Mouse (Mus musculus): Measurements from ENCODE around the gene Cntn3.

Cntn3 gene

DNA sequence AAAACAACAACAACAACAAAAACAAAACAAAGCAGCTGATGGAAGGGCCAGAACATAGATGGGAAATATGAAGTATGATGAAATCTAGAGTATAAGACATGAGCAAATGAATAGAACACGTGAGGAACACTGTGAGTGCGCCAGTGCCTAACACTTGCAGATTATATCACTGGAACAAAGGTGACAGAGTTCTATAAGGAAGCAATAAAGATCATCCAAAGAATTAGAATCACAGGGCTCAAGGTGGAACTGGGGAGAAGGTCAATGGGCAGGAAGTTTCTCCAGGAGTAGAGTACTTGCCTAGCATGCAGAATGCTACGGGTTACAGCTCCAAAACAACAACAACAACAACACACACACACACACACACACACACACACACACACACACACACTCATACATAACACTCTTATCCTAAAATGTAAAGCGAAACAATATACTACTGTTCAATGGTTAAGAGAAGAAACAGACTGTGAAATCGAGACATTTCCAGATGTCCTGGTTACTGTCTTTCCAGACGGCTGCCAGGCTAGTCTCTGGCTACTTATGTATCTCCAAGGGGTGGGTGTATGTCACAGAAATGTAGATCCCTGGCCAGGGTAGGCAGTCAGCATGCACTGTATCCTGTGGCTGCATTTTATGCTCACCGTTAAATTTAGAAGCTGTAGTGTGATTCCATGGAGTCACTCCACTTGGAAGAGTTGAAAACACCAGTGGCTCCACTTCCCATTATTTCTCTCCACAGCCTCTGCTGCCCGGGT is 94.4 kb downstream of the Cntn3 start:
- no peak for DNase-seq (ENCODE audit: low spot score)

DNA sequence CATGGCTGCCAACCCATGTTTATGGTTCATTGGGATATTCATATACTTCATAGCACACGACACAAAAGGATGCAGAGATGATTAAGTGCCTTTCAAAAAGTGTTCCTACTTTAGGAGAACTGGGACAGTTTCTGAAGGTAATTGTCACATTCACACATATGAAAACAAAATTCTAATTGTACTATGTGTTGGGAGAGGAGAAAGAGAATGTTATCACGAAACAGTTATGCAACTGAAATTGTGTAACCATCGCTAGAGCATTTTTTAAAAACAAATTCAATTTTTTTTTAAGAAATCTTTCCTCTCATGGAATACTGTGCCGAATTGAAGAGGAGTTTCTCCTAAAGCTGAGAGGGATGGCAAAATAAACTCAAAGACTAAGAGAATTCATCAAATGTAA is 134.5 kb downstream of the Cntn3 start:
- DNase-seq (ENCODE audit: low spot score), result no peak

DNA sequence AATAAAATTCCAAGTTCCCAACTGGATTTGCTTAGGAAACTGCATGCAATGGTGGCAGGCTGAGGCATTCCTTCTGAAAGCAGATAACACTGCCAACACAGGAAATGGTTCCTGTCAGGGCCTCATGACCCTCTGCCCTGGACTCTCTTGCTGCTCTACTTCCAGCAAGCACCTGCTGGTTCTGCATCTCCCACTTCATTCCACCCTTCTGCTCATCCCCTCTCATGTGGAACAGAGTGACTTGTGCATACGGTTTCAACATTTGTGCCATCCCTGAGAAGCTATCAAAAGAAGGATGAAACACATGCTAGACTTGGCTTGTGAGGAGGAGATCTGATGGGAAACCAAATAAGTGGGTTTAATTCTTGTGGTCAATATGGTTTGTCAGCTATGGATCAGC is 145.4 kb downstream of the Cntn3 start:
- no peak for DNase-seq (ENCODE audit: low spot score)

DNA sequence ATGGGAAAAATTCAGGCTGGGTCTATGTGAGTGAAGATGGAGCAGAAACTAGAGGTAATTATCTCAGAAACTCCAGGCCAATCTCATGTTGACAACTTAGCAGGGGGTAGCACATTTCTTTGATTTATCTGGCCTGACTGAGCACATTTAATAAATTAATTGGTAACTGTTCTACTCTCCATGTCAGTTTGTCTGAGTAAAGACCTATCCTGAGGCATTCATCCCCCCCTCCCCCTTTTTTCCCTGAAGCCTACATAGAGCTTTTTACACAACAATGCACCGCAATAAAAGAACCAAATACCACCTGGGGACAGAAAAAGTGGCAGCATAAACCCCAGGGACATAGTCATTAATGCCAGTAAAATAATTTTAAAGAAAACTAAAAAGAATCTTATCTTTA is 151.1 kb downstream of the Cntn3 start:
- peak; percentile 84 for DNase-seq (ENCODE audit: low spot score)

DNA sequence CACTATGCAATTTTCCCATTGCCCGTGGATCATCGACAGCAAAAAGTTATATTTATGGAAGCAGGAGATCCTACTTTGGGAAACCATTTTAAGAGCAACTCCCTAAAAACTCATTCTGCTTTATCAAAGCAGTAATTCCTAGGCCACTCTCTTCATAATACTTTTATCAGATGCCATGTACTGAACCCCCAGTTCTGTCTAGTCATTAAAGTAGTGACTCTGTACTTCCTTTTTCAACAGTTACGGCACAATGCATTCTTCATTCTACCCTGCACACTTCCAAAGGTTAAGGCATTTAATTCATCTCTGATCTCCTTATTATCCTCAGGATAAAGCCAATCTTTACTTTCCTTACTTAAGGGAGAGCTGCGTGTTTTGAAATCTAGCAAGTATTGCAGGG is 184.3 kb downstream of the Cntn3 start:
- no peak for DNase-seq (ENCODE audit: low spot score)

DNA sequence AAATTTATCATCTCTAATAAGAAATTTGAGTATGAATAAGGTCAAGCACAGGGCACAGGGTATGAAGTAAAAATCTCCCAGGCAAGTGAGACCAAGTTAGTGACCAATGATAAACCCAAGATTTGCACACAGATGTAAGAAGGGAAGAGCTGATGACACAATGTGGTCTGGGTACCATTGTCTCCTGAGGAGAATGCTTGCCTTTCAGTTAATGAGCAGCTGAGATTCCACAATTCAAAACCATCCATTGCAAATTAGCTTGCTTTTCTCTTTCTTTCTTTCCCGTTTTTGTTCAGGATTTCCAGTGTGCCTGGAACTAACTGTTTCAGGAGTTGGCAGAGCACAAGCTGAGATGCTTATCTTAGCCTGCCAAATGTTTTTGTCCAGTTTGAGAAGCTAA is 200.8 kb downstream of the Cntn3 start:
- no peak for DNase-seq (ENCODE audit: low spot score)

DNA sequence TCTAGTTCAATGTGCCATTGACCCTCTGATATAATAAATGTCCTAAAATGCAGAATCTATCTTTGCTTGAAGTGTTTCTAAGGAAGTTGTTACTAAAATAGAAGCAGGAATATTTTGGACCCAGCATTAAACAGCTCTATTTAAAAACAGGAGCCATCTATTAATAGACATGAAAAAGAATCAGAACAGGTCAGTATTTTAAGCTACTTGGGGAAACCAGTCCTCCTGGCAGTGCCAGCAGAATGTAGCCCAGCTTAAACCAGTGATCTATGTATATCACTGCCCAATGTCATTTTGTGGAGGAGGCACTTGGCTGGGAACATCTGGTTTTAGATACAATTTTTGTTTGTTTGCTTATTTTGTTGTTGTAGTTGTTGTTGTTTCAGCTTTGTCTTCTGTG is 209.0 kb downstream of the Cntn3 start:
- no peak for DNase-seq (ENCODE audit: low spot score)

DNA sequence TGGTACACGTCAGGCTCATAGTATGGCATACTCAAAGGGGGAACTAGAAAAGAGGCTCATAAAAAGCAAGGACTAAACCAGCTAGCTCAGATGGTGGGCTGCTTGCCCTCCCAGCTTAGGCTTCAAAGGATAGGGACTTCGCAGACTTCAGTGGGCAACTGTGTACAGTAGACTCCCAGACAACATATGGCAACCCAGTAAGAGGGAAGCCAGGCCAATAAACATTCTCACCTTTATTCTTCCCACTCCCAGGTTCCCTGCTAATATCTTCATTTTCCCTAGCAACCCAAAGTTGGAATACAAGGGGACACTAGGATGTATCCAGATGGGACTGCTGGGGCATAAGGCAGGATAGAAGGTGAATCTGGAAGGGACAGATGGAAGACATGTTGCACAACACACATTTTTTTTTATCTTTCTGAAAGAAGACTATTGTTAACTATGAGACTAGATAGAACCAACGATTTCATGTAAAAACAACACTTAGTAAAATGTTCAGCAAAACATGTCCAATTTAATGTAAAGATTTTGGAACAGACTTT is 209.5 kb downstream of the Cntn3 start:
- no peak for DNase-seq (ENCODE audit: low spot score)

DNA sequence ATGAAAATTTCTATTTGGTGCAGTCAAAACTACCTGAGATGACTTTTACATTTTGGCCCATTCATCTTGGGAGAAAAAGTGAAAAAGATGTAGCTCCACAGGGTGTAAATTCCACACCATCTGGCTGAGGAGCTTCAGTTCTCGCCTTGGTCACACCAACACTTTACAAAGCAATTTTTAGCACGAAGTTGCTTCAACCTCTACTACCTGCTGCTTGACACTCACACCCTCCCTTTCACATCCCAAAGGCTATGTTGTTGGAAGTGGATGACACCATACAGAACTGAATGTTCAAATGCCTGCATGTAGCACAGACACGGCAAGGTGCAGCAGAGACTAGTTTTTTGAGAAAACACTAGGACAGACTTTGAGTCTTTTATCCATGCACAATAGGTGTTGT is 240.8 kb downstream of the Cntn3 start:
- no peak for DNase-seq (ENCODE audit: low spot score)

DNA sequence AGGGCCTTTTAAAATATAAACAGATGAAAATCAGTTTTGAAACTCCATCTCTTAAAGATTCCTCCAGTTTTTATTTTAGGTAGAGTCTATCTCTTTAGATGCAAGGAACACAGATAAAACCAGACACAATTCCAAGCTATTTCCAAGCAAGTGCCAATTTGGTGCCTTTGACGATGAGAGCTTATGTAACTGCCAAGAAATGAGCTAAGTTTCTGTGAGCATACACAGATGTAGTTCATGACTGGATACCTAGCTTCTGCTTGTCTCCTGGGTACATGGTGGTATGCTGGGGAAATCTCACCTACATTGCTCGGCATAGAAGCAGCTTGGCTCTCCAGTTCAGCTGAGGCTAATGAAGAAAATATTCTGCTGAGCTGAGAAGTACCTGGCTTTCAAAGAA is 246.2 kb downstream of the Cntn3 start:
- no peak for DNase-seq (ENCODE audit: low spot score)

DNA sequence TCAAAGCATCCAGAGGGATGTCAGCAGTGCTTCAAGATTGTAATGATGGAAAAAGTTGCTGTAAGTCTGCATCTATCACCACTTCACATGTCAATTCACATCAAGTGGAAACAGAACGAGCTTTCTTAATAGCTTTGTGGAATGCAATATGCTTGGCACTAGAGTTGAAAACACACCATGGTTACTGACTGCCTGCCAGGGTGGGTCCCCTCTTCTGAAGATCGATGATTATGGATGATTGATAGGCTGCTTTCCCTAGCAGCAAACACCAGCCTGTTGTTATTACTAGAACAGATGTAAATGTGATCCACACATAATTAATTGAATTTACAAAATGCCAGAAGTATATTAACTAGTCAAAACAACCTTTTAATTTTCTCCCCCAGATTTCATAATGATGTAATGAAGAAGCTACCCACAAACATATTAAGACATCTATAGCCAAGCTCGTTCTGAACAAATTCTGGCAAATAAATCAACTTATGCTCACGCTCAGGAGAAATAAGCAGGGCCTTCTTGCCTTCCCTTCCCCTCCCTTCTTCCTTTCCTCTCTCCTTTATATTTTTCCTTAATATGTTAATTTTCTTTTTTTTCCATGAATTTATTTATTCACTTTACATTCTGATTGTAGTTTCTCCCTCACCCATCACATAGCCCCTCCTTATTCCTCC is 250.2 kb downstream of the Cntn3 start:
- no peak for DNase-seq (ENCODE audit: low spot score)

DNA sequence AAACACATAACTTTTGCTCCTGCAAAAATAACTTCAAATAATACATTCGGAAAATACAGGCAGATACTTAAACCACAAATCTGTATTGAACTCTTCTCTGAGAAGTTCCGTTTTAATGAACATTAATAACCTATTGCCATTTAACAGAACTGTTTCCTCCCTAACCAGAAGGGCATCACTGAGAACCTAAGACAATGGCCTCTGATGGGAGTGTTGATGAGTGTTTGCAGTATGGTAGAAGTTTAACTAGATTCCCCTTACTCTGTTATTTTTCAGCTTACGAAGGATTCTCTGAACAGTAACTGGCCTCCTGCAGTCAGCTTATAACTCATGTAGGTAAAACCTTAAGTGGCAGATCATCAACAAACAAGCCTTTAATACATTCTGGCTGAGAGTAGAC is 253.1 kb downstream of the Cntn3 start:
- peak; percentile 21 for DNase-seq (ENCODE audit: low spot score)

DNA sequence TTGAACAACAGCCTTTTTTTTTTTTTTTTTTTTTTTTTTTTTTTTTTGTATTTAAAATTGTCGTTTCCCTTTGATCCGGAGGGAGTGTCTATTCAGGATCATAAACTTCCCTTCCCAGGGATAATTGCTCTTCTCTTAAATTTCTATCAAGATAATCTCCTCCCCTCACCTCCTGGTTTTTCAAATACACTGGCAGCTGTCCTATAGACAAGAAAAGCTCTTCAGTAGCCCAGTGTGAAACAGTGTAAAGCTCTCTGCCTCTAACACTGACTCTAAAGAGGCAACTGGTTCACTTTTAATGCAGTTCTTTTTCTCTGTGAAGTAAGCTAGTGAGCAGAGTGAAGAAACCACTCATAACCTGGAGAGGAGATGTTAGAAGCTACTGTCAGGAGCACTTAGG is 290.0 kb downstream of the Cntn3 start:
- DNase-seq (ENCODE audit: low spot score), result no peak

DNA sequence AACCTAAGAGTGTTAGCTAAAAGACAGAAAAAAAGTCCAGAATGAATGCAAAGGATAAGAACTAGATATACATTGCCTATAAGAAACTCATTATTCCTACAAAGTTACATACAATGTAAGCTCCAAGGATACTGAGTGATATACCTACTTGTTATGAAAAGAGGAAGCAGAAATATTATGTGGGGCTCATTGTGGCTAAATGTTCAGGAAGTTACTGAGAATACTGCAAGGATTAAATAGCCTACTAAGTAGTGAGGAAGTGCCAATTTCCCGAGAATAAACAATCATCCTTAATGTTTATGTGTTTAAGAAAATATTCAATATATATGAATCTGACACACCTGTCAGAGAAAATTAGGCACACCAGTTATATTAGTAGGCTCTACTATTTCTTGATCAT is 341.9 kb downstream of the Cntn3 start:
- no peak for DNase-seq (ENCODE audit: low spot score)

DNA sequence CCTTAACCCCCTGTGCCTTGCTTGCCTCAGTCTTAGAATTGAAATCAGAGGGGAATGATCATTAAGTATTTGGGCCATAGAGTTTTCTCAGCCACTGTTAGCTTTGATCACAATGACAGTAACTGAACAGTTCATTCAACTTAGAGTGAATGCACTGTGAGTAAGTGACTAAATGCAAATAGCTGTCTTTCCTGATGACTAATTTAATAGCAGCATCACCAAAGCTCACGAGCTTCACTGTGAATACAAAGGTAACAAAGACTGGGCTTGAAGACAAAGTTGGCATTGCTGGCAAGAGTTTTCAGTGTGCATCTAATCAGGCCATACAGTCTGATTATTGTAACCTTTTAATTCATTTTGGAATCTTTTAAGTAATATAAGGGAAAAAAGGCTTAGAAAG is 386.6 kb downstream of the Cntn3 start:
- DNase-seq (ENCODE audit: low spot score), result no peak

DNA sequence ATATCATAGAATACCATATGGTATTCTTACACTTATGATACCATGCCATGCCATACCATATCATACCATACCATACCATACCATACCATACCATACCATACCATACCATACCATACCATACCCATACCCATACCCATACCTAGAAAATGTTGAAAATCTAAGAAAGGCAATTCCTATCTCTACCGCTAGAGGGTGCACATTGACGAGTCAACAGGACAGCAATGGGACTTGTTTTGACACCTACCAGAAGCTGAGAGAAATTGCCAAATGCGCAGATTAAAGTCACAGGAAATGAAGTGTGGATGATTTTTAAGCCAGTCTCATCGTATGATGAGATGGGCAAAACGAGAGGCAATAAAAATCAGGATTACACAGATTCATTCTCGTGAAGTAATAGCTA is 402.0 kb downstream of the Cntn3 start:
- DNase-seq (ENCODE audit: low spot score), result peak; percentile 71

DNA sequence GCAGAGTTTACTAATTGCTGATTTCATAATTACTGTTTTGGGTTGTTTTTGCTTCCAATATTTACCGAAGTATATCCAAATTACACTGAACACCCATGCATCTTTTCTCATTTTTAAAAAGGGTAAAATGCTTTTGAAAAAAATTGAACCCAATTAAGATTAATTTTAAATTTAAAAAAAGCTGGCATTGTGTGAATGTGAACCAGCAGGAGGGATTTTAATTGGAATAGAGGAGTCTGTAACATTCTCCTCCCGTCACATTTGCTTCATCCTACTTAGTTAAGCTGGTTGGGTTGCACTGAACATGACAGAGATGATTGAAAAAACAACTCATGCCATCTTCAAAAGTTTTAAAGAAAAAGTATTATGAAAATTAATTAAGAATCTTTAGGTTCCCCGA is 411.7 kb downstream of the Cntn3 start:
- DNase-seq (ENCODE audit: low spot score), result peak; percentile 80

DNA sequence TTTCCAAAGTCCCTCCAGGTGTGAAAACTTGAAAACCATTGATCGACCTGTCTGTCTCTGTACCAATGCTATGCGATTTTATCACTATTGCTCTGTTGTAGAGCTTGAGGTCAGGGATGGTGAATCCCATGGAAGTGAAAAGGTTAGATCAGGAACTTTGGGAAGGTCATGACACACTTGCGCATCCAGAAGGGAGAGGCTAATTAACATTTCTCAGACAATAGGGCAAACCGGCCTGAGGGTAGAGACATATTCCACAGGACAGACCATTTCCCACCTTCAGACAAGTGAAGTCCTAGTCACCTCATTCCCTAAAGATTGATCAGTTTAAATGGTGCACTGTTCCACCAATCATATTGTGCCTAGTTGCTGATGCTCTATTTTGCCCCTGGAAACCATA is 451.2 kb downstream of the Cntn3 start:
- DNase-seq (ENCODE audit: low spot score), result no peak

DNA sequence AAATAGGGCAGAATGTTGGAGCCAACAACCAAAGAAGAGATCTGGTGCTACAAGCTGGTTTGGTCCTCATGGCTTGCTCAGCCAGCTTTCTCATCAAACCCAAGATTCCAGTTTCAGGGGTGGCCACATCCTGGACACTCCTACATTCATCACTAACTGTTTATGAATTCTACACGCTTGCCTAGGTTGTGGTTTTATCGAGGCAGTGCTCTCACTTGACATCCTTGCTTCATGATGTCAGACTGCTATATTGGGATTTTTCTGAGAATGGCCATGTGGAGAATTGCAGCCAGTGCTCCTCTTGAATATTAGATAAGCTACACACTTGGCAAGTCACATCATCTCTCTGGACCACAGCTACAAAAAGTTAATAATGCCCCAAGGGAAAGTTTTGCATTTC is 452.9 kb downstream of the Cntn3 start:
- DNase-seq (ENCODE audit: low spot score), result no peak

DNA sequence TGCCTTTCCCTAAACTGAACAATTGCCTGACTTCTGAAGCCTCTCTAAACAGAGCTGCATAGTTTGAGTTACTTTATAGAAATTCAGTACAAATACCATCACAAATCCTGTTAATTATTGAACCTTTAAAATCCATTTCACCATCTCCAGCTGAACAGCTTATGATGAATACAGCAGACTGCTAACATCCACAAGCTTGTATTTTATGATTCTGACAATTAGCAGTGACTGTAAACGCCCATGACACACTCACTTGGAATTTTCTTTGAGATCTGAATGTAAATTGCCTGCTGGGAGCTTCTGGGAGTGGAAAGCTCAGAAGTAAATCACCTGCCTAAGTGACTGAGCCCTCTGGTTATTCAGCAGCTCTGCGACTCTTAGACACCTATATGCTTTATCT is 459.3 kb downstream of the Cntn3 start:
- no peak for DNase-seq (ENCODE audit: low spot score)
